Mouse (Mus musculus) skeletal muscle tissue, postnatal 0 days (tissue): ENCODE data around the gene Plac8. TPM values are rescaled to one million over a fixed set of nuclear protein-coding genes. Genes with fewer than 3 reads are reported as not detected.

Experiments
- polyA plus RNA-seq: library from polyadenylated mRNA; unstranded; fragments of >200 nt; fragmentation: Nextera tagmentation; extraction: Ambion mirVana; gene quantifications from 2 replicates; pipeline ENCODE4 v1.2.1, GENCODE M21; 2015

The Plac8 gene
- 15.0 and 15.4 TPM in 2 replicates for polyA plus RNA-seq

GRCm38 (mm10) chr5:100572069-100572468, at the start of gene Plac8:
Gene Plac8 (minus strand): TSS chr5:100572245.

GRCm38 (mm10) chr5:100518049-100519026, 53.7 kb downstream of the Plac8 start, which contains the start of gene Cops4:
Gene Cops4 (plus strand): TSS chr5:100518309.

Other genes starting within 250 kb of the Plac8 start
- 90.7 and 104 TPM in 2 replicates for gene Sec31a, start 156.0 kb downstream of the Plac8 start, polyA plus RNA-seq
- gene Lin54, start 71.6 kb downstream of the Plac8 start, polyA plus RNA-seq, result 4.1 and 4.4 TPM in 2 replicates
- gene Cops4, start 53.9 kb downstream of the Plac8 start, polyA plus RNA-seq, result 158 and 166 TPM in 2 replicates
- 37.3 and 37.7 TPM in 2 replicates for gene Coq2, start 102.9 kb upstream of the Plac8 start, polyA plus RNA-seq
- gene Hpse, start 147.5 kb upstream of the Plac8 start, polyA plus RNA-seq, result 1.6 and 2.2 TPM in 2 replicates
- 4.4 and 5.0 TPM in 2 replicates for gene Helq, start 226.4 kb upstream of the Plac8 start, polyA plus RNA-seq
- gene Mrps18c, start 226.4 kb upstream of the Plac8 start, polyA plus RNA-seq, result 133 and 143 TPM in 2 replicates
- 14.7 and 16.3 TPM in 2 replicates for gene Abraxas1, start 248.7 kb upstream of the Plac8 start, polyA plus RNA-seq